Mouse (Mus musculus) c-Kit-positive CD71-negative TER-119-negative erythroid progenitor cells, embryonic 14.5 days (primary cell): ENCODE measurements around the gene Gm5460.

Source experiments
- DNase-seq: peaks from one replicate; pipeline ENCODE4 v3.0.0-alpha.2; 2013; ENCODE audit warnings: low read depth

The Gm5460 gene

DNA sequence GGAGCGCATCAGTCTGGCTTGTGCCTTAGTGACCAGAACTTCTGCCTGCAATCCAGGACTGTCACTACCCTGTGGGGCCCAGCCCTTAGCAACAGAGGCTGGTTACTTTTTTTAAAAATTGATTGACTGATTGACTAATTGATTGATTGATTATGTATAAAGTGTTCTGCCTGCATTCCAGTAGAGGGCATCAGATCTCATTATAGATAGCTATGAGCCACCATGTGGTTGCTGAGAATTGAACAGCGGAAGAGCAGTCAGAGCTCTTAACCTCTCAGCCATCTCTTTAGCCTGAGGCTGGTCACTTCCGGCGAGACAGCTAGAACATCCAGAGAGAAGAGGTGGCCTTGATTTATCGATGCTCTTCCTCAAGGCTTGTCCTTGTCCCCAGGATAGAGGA, 60.7 kb downstream of the Gm5460 start:
- DNase-seq = no peak

DNA sequence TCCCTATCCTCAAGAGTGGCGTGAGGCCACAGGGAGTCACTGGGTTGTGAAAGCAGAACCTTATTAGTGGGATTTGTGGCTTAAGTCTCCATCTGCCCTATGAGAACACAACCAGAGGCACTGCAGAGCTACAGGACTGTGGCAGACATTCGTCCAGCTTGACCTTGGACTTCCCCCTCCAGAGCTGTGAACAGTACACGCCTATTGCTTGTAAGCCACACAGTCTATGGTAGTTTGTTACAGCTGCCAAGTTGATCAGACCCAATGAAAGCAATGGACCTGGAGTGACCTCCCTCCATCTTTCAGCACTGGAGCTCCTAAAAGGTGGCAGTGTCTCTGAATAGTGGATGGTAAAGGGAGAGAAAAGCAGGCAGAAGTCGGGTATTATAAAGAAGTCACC, 61.7 kb downstream of the Gm5460 start:
- DNase-seq = no peak

DNA sequence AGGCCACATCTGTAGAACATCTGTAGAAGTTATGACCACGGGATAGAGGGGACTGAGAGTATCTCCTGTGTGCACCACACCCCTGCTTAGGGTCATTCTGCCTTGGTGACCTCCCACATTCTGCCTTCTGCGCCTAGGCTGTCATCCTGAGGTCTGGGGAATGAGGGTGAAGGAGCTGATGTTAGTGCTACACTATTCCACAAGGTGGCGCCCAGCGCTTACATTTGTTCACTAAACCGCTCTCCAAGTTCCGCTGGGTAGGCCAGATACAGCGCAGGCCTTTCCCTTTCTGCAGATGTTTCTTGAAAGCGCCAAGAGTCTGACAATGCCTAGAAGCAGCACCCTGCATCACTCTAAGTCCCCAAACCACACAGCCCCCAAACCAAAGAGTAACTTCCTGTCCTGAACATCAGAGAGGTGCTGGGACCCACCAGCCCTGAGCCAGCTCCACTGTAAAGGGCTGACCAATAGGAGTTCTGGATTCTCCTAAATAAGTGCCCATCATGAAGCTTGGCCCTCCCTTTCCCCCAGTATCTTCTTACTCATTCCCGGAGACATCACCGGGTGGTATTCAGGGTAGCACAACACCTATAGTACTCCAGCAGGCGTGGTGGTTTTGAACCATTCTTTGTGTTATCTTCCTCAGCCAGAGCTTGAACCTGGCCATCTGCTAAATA, 63.9 kb downstream of the Gm5460 start:
- peak; percentile 63 for DNase-seq

DNA sequence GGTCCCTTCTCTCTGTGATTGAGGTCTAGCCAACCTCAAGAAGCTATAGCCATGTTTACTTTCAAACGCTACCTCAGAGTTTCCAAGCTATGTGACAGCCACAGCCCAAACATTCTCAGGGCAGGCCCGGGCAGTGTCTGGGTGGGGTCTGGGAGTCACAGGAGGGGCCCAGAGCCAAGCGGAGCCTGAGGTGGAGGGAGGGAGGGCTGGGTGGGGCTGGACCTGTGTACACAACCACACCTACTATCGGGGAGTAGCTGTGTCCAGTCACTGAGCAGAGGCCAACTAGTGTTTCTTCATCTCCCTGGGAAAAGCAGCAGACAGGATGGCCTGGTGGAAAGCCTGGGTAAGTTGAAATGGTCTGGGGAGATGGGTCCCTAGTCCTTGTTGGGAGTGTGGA, 69.2 kb downstream of the Gm5460 start, which contains the start of gene Anxa8:
Anxa8 (plus strand) TSS at position 251 of the 400 bp plus-strand sequence.
- no peak for DNase-seq

DNA sequence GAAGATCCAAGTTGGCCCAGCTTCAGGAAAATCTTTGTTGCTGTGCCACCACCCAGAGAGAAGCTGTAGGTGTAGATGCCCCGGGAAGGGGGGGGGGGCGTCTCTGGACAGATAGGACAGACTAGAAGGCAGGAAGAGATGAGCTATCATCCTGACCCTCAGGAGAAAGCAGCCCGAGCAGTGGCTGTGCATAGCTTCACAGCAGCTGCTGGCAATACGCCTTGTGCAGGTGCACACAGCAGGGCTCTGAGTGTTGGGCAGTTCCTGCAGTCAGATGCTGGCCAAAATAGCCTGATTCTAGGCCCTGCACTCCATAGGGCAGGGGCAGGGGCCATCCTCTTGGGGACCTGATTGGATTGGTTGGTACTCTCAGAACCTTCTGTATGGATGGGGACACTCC, 70.2 kb downstream of the Gm5460 start:
- no peak for DNase-seq

DNA sequence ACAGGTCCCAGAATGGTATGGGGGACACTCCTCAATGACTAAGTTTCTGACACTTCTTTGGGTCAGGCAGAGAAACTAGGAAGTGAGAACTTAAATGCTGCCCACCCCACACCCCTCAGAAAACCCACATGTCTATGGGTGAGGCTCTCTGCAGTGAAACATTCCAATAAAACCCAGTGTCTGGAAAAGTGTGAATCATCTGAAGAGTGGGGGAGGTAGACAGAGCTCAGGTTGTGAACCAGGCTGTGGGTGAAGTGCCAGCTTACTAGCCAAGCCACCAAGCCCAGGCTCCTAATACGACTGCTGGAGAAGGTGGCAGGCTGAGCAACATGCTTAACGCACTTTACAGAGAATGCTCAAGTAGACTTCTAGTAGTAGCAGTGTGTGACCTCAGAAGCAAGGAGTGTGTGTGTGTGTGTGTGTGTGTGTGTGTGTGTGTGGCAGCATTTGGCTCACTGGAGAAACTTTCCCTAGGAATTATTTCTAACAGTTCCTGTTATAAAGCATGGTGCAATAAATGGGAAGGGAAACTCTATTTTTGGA, 71.4 kb downstream of the Gm5460 start:
- DNase-seq = no peak

DNA sequence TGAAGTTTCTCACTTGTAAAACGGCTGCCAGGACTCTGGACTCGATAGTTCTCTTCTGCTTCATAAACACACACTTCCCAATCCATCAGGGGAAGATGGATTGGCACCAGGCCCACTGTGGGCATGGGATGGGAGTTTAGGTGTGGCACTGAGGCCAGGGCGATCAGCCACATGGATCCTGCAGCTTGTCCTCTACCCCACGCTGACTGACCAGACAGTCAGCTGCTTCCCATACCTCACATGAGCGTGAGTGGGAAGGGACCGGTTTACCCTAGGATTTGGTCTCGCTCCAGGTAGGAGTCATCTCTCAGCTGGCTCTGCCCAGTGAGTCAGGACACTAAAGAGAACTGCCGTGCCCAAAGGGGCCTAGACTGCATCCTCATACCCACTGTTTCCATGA, 73.2 kb downstream of the Gm5460 start:
- DNase-seq = no peak

DNA sequence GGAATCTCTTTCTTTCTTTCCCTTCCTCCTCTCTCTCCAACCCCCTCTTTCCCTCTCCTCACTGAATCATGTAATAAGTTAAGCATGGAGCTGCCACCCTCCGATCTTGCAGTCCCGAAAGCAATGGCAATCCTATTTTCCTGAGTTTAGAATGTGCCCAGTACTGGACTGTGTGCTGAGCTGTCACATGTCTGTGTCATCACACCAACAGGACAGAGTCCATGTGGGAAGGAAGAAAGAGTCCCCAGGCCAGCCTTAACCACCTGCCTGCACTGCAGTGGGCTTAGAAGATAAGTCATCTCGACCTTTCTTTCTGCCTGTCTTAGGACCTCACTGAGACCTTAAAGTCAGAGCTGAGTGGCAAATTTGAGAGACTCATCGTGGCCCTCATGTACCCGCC, 74.9 kb downstream of the Gm5460 start:
- DNase-seq = no peak

DNA sequence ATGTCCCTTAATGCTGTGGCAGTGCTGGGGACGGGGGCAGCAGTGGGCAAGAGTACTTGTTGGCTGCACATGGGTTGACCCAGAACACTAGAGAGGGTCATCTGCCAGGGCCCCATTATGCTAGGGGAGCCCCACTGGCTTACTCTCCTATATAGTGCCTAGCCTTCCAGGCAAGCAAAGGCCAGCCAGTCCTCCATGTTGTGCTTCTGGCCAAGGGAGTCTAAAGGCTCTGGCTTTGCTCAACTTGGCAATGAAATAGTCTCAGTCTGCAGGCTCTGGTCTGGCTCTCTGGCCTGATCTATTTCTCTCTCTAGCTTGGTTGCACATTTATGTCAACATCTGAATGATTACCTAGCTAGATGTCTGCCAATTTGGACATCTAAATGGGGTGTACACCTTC, 76.3 kb downstream of the Gm5460 start:
- DNase-seq = no peak

DNA sequence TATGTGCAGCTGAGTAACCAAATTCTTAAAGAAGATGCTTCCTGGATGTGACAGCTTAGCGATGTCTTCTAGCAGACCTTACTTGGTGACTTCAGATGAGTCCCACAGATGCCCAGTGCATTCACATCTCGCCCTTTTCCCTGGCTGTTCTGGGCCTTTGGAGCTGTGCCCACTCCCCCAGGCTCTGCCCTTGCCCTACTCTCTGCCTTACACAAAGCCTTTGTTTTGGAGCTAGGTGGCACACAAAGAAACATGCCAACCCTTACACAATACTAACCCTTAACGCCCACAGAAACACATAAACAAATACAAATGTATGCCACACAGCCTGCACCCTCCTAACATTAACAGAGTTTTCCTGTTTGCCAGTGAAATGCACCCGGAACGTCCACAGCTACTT, 79.6 kb downstream of the Gm5460 start:
- no peak for DNase-seq
